In genomic region chr3:100821276-100821675, GRCm38 (mm10) we compare ENCODE assay signal across 9 mouse cellular contexts. TPM values are rescaled to one million over a fixed set of nuclear protein-coding genes. Genes with fewer than 3 reads are reported as not detected.
A peak's percentile ranks its signal among the peaks of the same experiment; 100 is the strongest.
DNase-seq lines count a peak whose midpoint lies in the region; ATAC-seq lines count a peak whose summit lies in the region.
"Had no signal": no experiment of that assay in that cellular context is flagged by ENCODE, and none has a peak within 500 bp of the region (broad histone marks: within the 10 kb centered on the region; RNA-seq: fewer than 3 reads in every experiment).

No protein-coding gene starts in this region.

- H3K27ac ChIP-seq in forebrain, embryonic 12.5 days: no peak overlapping the region
- H3K27ac ChIP-seq in forebrain, embryonic 11.5 days (ENCODE audit: low read depth, low read length): no peak overlapping the region
- H3K27ac ChIP-seq in limb, embryonic 10.5 days: peak overlapping the region; percentile 69
- peak overlapping the region; percentile 68; the same call in 1 of the 2 replicates for H3K27ac ChIP-seq in stomach, embryonic 14.5 days (ENCODE audit: low read length)
- H3K27ac ChIP-seq: heart, embryonic 13.5 days had no signal

- no peaks in the 10 kb centered on the region for H3K27me3 ChIP-seq in forebrain, embryonic 12.5 days
- no peaks in the 10 kb centered on the region for H3K27me3 ChIP-seq in forebrain, embryonic 11.5 days (ENCODE audit: control insufficient read depth, insufficient read depth, low read length)
- H3K27me3 ChIP-seq in limb, embryonic 10.5 days (ENCODE audit: low read depth, poor library complexity, severe bottlenecking): no peaks in the 10 kb centered on the region
- no peaks in the 10 kb centered on the region for H3K27me3 ChIP-seq in stomach, embryonic 14.5 days (ENCODE audit: control insufficient read depth, insufficient read depth, low read length)
- H3K27me3 ChIP-seq: heart, embryonic 13.5 days had no signal

- H3K9ac ChIP-seq in forebrain, embryonic 12.5 days: no peak overlapping the region
- H3K9ac ChIP-seq in forebrain, embryonic 11.5 days (ENCODE audit: low read length): no peak overlapping the region
- H3K9ac ChIP-seq in stomach, embryonic 14.5 days (replicated peaks; ENCODE audit: low read depth, low read length): no peak overlapping the region
- H3K9ac ChIP-seq: heart, embryonic 13.5 days had no signal

- no peaks in the 10 kb centered on the region for H3K9me3 ChIP-seq in forebrain, embryonic 12.5 days
- no peaks in the 10 kb centered on the region for H3K9me3 ChIP-seq in forebrain, embryonic 11.5 days (ENCODE audit: control insufficient read depth, low read length)
- H3K9me3 ChIP-seq in limb, embryonic 10.5 days (replicated peaks): no peaks in the 10 kb centered on the region
- no peaks in the 10 kb centered on the region for H3K9me3 ChIP-seq in stomach, embryonic 14.5 days (ENCODE audit: control insufficient read depth, low read depth, low read length)
- H3K9me3 ChIP-seq: heart, embryonic 13.5 days had no signal

- H3K4me1 ChIP-seq in forebrain, embryonic 12.5 days: no peaks in the 10 kb centered on the region
- H3K4me1 ChIP-seq in forebrain, embryonic 11.5 days (replicated peaks; ENCODE audit: control insufficient read depth, insufficient read depth, low read length): no peaks in the 10 kb centered on the region
- peaks cover 35% of the 10 kb centered on the region for H3K4me1 ChIP-seq in limb, embryonic 10.5 days
- no peaks in the 10 kb centered on the region for H3K4me1 ChIP-seq in stomach, embryonic 14.5 days (ENCODE audit: control insufficient read depth, insufficient read depth, low read length)

- H3K36me3 ChIP-seq in forebrain, embryonic 12.5 days (replicated peaks): no peaks in the 10 kb centered on the region
- no peaks in the 10 kb centered on the region for H3K36me3 ChIP-seq in forebrain, embryonic 11.5 days (ENCODE audit: control insufficient read depth, insufficient read depth, low read length)
- no peaks in the 10 kb centered on the region for H3K36me3 ChIP-seq in limb, embryonic 10.5 days
- no peaks in the 10 kb centered on the region for H3K36me3 ChIP-seq in stomach, embryonic 14.5 days (ENCODE audit: control insufficient read depth, insufficient read depth, low read length)
- H3K36me3 ChIP-seq: heart, embryonic 13.5 days had no signal

- no peak overlapping the region for H3K4me2 ChIP-seq in forebrain, embryonic 12.5 days
- H3K4me2 ChIP-seq in forebrain, embryonic 11.5 days (ENCODE audit: low read depth, low read length, severe bottlenecking): no peak overlapping the region
- H3K4me2 ChIP-seq in stomach, embryonic 14.5 days (replicated peaks; ENCODE audit: low read depth, low read length): no peak overlapping the region
- H3K4me2 ChIP-seq: heart, embryonic 13.5 days had no signal

- WGBS in forebrain, embryonic 12.5 days: 76% methylated on average over 2 of the region's 2 CpGs
- WGBS in forebrain, embryonic 11.5 days: 79% methylated on average over 2 of the region's 2 CpGs
- 32% methylated on average over 2 of the region's 2 CpGs for WGBS in limb, embryonic 10.5 days
- 47% methylated on average over 2 of the region's 2 CpGs for WGBS in stomach, embryonic 14.5 days

- no peak overlapping the region for H3K4me3 ChIP-seq in forebrain, embryonic 12.5 days (replicated peaks)
- H3K4me3 ChIP-seq in forebrain, embryonic 11.5 days (ENCODE audit: low read depth, low read length): no peak overlapping the region
- no peak overlapping the region for H3K4me3 ChIP-seq in limb, embryonic 10.5 days
- no peak overlapping the region for H3K4me3 ChIP-seq in stomach, embryonic 14.5 days (ENCODE audit: low read depth, low read length)
- H3K4me3 ChIP-seq: heart, embryonic 13.5 days had no signal

- DNase-seq in forebrain, embryonic 11.5 days (ENCODE audit: low spot score): no peak
- peak; percentile 51 for DNase-seq in thymus, postnatal 0 days (ENCODE audit: low spot score)
- DNase-seq in thymus, adult 18-20 months: no peak
- DNase-seq in limb, embryonic 10.5 days (ENCODE audit: low spot score): no peak
- DNase-seq in MN1 (ENCODE audit: low spot score): no peak
- no peak for DNase-seq in thymus, postnatal 36 days

- peak; percentile 41; the same call in 1 of the 2 replicates for ATAC-seq in forebrain, embryonic 12.5 days (ENCODE audit: low FRiP score)
- ATAC-seq in forebrain, embryonic 11.5 days (replicated peaks; ENCODE audit: low FRiP score): no peak
- ATAC-seq in stomach, embryonic 14.5 days (ENCODE audit: insufficient number of reproducible peaks, insufficient read depth, low FRiP score, low read depth): peak; percentile 19; the same call in 1 of the 2 replicates

RNA-seq across cellular contexts. Expression of gene Vtcn1, which starts 4.0 kb away (rescaled TPM):
- not detected in 2 replicates for polyA plus RNA-seq in forebrain, embryonic 12.5 days (2016; fragmentation: Nextera tagmentation; extraction: Ambion mirVana)
- 0.09 and 0.20 TPM in 2 replicates for polyA plus RNA-seq in forebrain, embryonic 11.5 days (2014; fragmentation: Nextera tagmentation; extraction: Ambion mirVana)
- 0.10 TPM in 2 replicates for polyA plus RNA-seq in thymus, postnatal 0 days (2015; fragmentation: Nextera tagmentation; extraction: Ambion mirVana)
- not detected in 2 replicates for polyA plus RNA-seq in limb, embryonic 10.5 days (2016; fragmentation: Nextera tagmentation; extraction: Ambion mirVana)
- polyA plus RNA-seq in stomach, embryonic 14.5 days (2014; fragmentation: Nextera tagmentation; extraction: Ambion mirVana): 1.7 and 2.0 TPM in 2 replicates

Comparison
In these comparisons a context has a peak if more than half of its experiments do, and no peak if none do; other contexts are left out.
1. H3K27ac ChIP-seq: peak in limb, embryonic 10.5 days (single experiment) and stomach, embryonic 14.5 days (single experiment); none in forebrain, embryonic 12.5 days (single experiment) and forebrain, embryonic 11.5 days (single experiment).